Mouse (Mus musculus) embryonic facial prominence, embryonic 11.5 days (tissue): ENCODE results near the gene Ep400. TPM values are rescaled to one million over a fixed set of nuclear protein-coding genes. Genes with fewer than 3 reads are reported as not detected.
A peak's percentile ranks its signal among the peaks of the same experiment; 100 is the strongest.
"Not testable (repeated sequence)": the region's sequence is repeated elsewhere in the genome, so short reads cannot be mapped to it uniquely, and the experiment has no call there.

Experiments
- ATAC-seq: fragments of 200-750 bp; cut with Nextera tagmentation; replicated peaks from 2 replicates; pipeline ENCODE4 v1.8.0; 2017; ENCODE audit warnings: low read depth; ENCODE audit not compliant: insufficient number of reproducible peaks, low FRiP score, low TSS enrichment
- DNase-seq: peaks from one replicate; pipeline ENCODE4 v3.0.0-alpha.2; 2015; ENCODE audit warnings: low spot score
- H3K27ac ChIP-seq: fragments of 300-500 bp; sonication (generic); replicated peaks from 2 replicates; pipeline ENCODE4 v1.5.1; 2014; ENCODE audit warnings: mild to moderate bottlenecking, low read depth, low read length, control low read depth
- H3K27me3 ChIP-seq: fragments of 300-500 bp; sonication (generic); 2 replicates; pipeline ENCODE4 v1.6.1; 2014; ENCODE audit warnings: mild to moderate bottlenecking, low read length, moderate library complexity, mixed read lengths; ENCODE audit not compliant: control insufficient read depth, insufficient read depth
- H3K36me3 ChIP-seq: fragments of 300-500 bp; sonication (generic); replicated peaks from 2 replicates; pipeline ENCODE4 v1.6.1; 2014; ENCODE audit warnings: low read depth, mild to moderate bottlenecking, low read length, moderate library complexity, mixed read lengths; ENCODE audit not compliant: control insufficient read depth, insufficient read depth
- H3K4me1 ChIP-seq: fragments of 300-500 bp; sonication (generic); 2 replicates; pipeline ENCODE4 v1.6.1; 2014; ENCODE audit warnings: low read length, mixed read lengths; ENCODE audit not compliant: control insufficient read depth, insufficient read depth
- H3K4me2 ChIP-seq: fragments of 300-500 bp; sonication (generic); 2 replicates; pipeline ENCODE4 v1.6.1; 2014; ENCODE audit warnings: low read depth, mild to moderate bottlenecking, control low read depth, low read length, moderate library complexity
- H3K4me3 ChIP-seq: fragments of 300-500 bp; sonication (generic); 2 replicates; pipeline ENCODE4 v1.5.1; 2014; ENCODE audit warnings: low read depth, low read length, control low read depth
- H3K9ac ChIP-seq: fragments of 300-500 bp; sonication (generic); replicated peaks from 2 replicates; pipeline ENCODE4 v1.6.1; 2014; ENCODE audit warnings: mild to moderate bottlenecking, control low read depth, low read length
- H3K9me3 ChIP-seq: fragments of 300-500 bp; sonication (generic); replicated peaks from 2 replicates; pipeline ENCODE4 v1.6.1; 2016; ENCODE audit warnings: mild to moderate bottlenecking, low read length, inconsistent platforms, mixed read lengths; ENCODE audit not compliant: control insufficient read depth
- WGBS: fragments of 180-500 bp; shearing (Covaris S2); extraction: QIAGEN DNeasy Blood & Tissue Kit; methylation state at CpG from one replicate; pipeline ENCODE4 v1.1.7; 2014; 5-methylcytosine and 5-hydroxymethylcytosine counted together
- polyA plus RNA-seq: library from polyadenylated mRNA; unstranded; fragments of >200 nt; fragmentation: Nextera tagmentation; extraction: Ambion mirVana; gene quantifications from 2 replicates; pipeline ENCODE4 v1.2.1, GENCODE M21; 2014

The Ep400 gene
- polyA plus RNA-seq, 1 experiment from 2014 or later = 31.5 TPM

GRCm38 (mm10) chr5:110774511-110774910 is 4.0 kb upstream of the Ep400 start:
- 93% methylated on average over 11 of the region's 11 CpGs for WGBS
- no peak for ATAC-seq
- Histone ChIP-seq H3K9ac (no peak overlapping the region), H3K9me3 (no peaks in the 10 kb centered on the region), H3K4me2 (no peak overlapping the region), H3K36me3 (no peaks in the 10 kb centered on the region; the same call in 1 of the 2 replicates), H3K27ac (no peak overlapping the region), H3K27me3 (no peaks in the 10 kb centered on the region), H3K4me1 (no peaks in the 10 kb centered on the region), H3K4me3 (no peak overlapping the region)
- DNase-seq = no peak

- not testable (repeated sequence) for H3K9me3 ChIP-seq, H3K27ac ChIP-seq, DNase-seq, H3K36me3 ChIP-seq, H3K9ac ChIP-seq, ATAC-seq, H3K4me3 ChIP-seq, H3K4me2 ChIP-seq, H3K27me3 ChIP-seq, H3K4me1 ChIP-seq
- 93% methylated on average over 9 of the region's 10 CpGs for WGBS
These were observed 2.4 kb upstream of the Ep400 start for GRCm38 (mm10) chr5:110772945-110773344.

- Histone ChIP-seq H3K4me3 (peak overlapping the region; percentile 92), H3K27me3 (no peaks in the 10 kb centered on the region), H3K4me1 (no peaks in the 10 kb centered on the region), H3K9me3 (no peaks in the 10 kb centered on the region), H3K27ac (peak overlapping the region; percentile 77), H3K9ac (peak overlapping the region; percentile 75), H3K36me3 (no peaks in the 10 kb centered on the region), H3K4me2 (peak overlapping the region; percentile 66)
- ATAC-seq = peak; percentile 66; the same call in 1 of the 2 replicates
- peak; percentile 63 for DNase-seq
- under 1% methylated on average over 40 of the region's 58 CpGs for WGBS
These were observed 479 bp downstream of the Ep400 start for GRCm38 (mm10) chr5:110770031-110770445.

GRCm38 (mm10) chr5:110769272-110769671 is 1.2 kb downstream of the Ep400 start:
- Histone ChIP-seq H3K27me3 (no peaks in the 10 kb centered on the region), H3K36me3 (no peaks in the 10 kb centered on the region), H3K4me1 (no peaks in the 10 kb centered on the region), H3K27ac (no peak overlapping the region), H3K4me3 (peak overlapping the region; percentile 92), H3K9me3 (no peaks in the 10 kb centered on the region), H3K4me2 (peak overlapping the region; percentile 66), H3K9ac (peak overlapping the region; percentile 75)
- ATAC-seq (no peak), DNase-seq (no peak)
- WGBS = 62% methylated on average over 4 of the region's 4 CpGs

GRCm38 (mm10) chr5:110763890-110764289 is 6.6 kb downstream of the Ep400 start:
- DNase-seq = no peak
- H3K4me2 ChIP-seq = no peak overlapping the region
- H3K4me1 ChIP-seq = no peaks in the 10 kb centered on the region
- no peak overlapping the region for H3K27ac ChIP-seq
- no peaks in the 10 kb centered on the region for H3K27me3 ChIP-seq
- no peak overlapping the region for H3K4me3 ChIP-seq
- 94% methylated on average over 8 of the region's 8 CpGs for WGBS
- no peak for ATAC-seq
- no peaks in the 10 kb centered on the region for H3K9me3 ChIP-seq
- no peak overlapping the region for H3K9ac ChIP-seq
- no peaks in the 10 kb centered on the region for H3K36me3 ChIP-seq

GRCm38 (mm10) chr5:110745021-110745420 is 25.5 kb downstream of the Ep400 start:
- 91% methylated on average over 1 of the region's 1 CpGs for WGBS
- no peaks in the 10 kb centered on the region for H3K27me3 ChIP-seq
- H3K4me2 ChIP-seq = no peak overlapping the region
- H3K36me3 ChIP-seq = peaks cover 2% of the 10 kb centered on the region; the same call in 1 of the 2 replicates
- H3K27ac ChIP-seq = no peak overlapping the region
- ATAC-seq (no peak), DNase-seq (no peak)
- H3K9me3 ChIP-seq = no peaks in the 10 kb centered on the region
- no peak overlapping the region for H3K4me3 ChIP-seq
- no peak overlapping the region for H3K9ac ChIP-seq
- no peaks in the 10 kb centered on the region for H3K4me1 ChIP-seq

GRCm38 (mm10) chr5:110739496-110740275 is 30.8 kb downstream of the Ep400 start:
- Histone ChIP-seq H3K4me1 (no peaks in the 10 kb centered on the region), H3K9me3 (no peaks in the 10 kb centered on the region), H3K4me2 (no peak overlapping the region), H3K36me3 (peaks cover 7% of the 10 kb centered on the region; the same call in 1 of the 2 replicates), H3K9ac (no peak overlapping the region), H3K27me3 (no peaks in the 10 kb centered on the region), H3K4me3 (no peak overlapping the region), H3K27ac (no peak overlapping the region)
- no peak for ATAC-seq
- DNase-seq = no peak
- 95% methylated on average over 7 of the region's 7 CpGs for WGBS

GRCm38 (mm10) chr5:110735606-110736005 is 34.9 kb downstream of the Ep400 start:
- no peak overlapping the region for H3K4me2 ChIP-seq
- 79% methylated on average over 1 of the region's 1 CpGs for WGBS

More at GRCm38 (mm10) chr5:110735606-110736005, 34.9 kb downstream of the Ep400 start:
- H3K9me3 ChIP-seq = no peaks in the 10 kb centered on the region
- no peak overlapping the region for H3K27ac ChIP-seq
- H3K36me3 ChIP-seq = peaks cover 7% of the 10 kb centered on the region
- H3K4me3 ChIP-seq = no peak overlapping the region
- DNase-seq (no peak), ATAC-seq (no peak)
- no peaks in the 10 kb centered on the region for H3K27me3 ChIP-seq
- no peak overlapping the region for H3K9ac ChIP-seq
- H3K4me1 ChIP-seq = no peaks in the 10 kb centered on the region
